Mouse (Mus musculus): ENCODE results near the gene Mc1r.

DNA sequence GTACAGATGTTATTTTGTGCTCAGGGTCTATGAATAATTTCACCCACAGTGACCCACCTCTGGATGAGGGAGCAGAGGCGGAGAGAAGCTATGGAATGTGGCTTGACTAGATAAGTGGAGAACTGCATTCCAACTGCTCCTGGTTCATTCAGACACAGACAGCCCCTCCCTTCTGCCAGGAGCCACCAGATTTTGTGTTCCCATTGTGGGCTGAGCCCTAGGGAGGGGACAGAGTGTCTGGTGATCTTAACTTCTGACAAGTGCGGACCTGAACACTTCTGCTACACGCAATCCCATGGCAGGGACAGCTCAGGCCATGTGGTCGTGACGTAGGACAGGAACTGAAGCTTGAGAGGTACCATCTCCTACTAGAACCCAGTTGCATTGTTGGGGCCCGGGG is 39.9 kb downstream of the Mc1r start:
- TF ChIP-seq CTCF (IDR thresholded peaks at IDR 0.05; ENCODE audit: extremely low read depth, insufficient read length, insufficient replicate concordance, low read depth, low read length), result no peak
- TF ChIP-seq POLR2A (IDR thresholded peaks at IDR 0.05; ENCODE audit: low read depth, low read length), result no peak
